Mouse (Mus musculus): ENCODE results near the gene Glis3. TPM values are rescaled to one million over a fixed set of nuclear protein-coding genes. Genes with fewer than 3 reads are reported as not detected.

Glis3 gene
- polyA plus RNA-seq, 1 experiment from 2014 or later = 1.4 TPM

DNA sequence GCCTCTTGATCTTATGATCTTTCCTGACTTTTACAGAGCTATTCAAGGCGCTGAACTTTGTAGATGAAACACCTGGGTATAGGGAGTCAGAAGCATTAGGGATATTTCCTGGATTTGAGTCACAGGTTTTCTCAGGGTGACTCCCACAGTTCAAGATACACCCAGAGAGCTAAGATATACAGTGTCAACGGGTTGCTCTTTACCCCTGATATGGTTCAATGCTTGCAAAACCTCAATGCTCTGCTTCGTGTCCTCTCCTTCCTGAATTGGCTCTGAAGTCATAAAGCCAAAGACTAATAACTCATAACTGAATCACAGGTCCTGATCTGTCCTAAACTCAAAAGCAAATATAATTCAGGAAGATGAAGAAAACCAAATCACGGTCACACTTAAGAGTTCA is 319.0 kb downstream of the Glis3 start:
- Histone ChIP-seq H3K9ac (no peak overlapping the region), H3K4me1 (no peaks in the 10 kb centered on the region), H3K27me3 (replicated peaks) (no peaks in the 10 kb centered on the region), H3K4me2 (replicated peaks) (no peak overlapping the region), H3K36me3 (no peaks in the 10 kb centered on the region), H3K27ac (no peak overlapping the region), H3K9me3 (no peaks in the 10 kb centered on the region), H3K4me3 (no peak overlapping the region)
- no peak for ATAC-seq (ENCODE audit: low FRiP score, low read depth)
- 87% methylated on average over 4 of the region's 4 CpGs for WGBS

DNA sequence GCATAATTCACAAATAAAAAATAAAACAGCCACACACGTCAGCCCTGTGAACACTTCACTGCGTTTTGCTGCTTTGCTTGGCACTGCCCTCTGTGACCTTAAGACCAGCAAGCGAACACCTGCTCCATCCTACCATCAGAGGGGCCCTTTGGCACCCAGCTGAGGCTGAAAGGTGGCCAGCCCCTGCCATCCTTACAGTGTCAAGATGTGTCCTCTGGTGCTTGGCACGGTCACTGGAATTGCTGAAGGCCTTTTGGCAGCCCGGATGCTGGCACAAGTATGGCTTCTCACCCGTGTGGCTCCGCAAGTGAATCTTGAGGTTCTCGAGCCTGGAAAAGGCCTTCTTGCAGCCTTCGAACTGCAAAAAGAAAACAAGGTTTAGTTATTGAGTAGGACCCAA is 322.3 kb downstream of the Glis3 start:
- H3K9ac ChIP-seq = no peak overlapping the region
- H3K4me2 ChIP-seq (replicated peaks) = no peak overlapping the region
- H3K27me3 ChIP-seq (replicated peaks) = no peaks in the 10 kb centered on the region
- H3K4me3 ChIP-seq = no peak overlapping the region
- H3K4me1 ChIP-seq = no peaks in the 10 kb centered on the region
- H3K9me3 ChIP-seq = no peaks in the 10 kb centered on the region
- no peak overlapping the region for H3K27ac ChIP-seq
- 86% methylated on average over 9 of the region's 9 CpGs for WGBS
- no peaks in the 10 kb centered on the region for H3K36me3 ChIP-seq
- ATAC-seq (ENCODE audit: low FRiP score, low read depth) = no peak

DNA sequence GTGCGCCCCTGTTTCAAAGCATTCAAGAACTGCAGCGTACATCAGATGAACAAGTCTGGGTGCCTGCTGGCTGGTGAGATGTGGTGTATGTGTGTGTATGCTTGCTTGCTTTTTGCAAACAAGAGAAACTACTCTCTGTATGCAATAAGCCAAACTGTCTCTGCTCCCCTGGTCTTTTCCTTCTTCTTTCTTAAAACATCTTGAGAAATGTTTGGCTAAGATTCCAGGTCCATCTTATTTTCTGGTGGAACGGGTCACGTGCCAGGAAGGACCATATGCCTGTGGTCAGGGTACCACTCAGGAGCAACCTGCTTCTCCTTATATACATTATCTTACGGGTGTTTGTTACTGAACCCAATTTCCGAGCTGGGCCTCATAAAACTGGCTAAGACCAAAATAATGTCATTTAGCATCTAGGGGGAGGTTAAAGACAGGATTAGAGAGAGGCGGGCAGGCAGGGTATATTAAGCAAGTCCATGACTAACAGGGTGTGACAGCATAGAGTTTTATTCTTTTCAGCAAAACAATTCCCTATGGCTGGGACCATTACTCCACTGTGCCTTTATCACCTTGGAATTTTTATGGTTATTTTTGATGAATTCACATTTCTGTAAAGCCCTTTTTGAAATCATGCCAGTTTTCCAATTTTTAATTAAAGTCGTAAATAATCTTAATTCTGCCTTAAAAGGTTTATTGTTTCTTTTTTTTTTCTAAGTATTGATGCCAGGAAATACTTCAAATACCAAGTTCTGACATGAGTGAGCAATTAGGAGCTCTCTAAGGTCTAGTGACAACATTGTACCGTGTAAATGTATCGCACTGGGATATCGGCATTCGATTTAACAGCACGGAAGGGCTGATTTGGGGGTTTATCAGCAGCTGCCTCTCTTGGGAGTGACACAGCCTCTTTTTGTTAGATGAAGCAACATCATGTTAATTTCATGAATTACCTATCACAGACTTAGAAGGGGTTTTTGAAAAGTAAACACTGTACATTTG is 328.5 kb downstream of the Glis3 start:
- Histone ChIP-seq H3K4me1 (no peaks in the 10 kb centered on the region; the same call in none of the 2 replicates), H3K36me3 (no peaks in the 10 kb centered on the region), H3K9ac (no peak overlapping the region), H3K4me3 (no peak overlapping the region), H3K27me3 (replicated peaks) (no peaks in the 10 kb centered on the region), H3K4me2 (replicated peaks) (no peak overlapping the region), H3K9me3 (no peaks in the 10 kb centered on the region), H3K27ac (no peak overlapping the region)
- ATAC-seq (ENCODE audit: low FRiP score, low read depth) = no peak
- 54% methylated on average over 13 of the region's 13 CpGs for WGBS

DNA sequence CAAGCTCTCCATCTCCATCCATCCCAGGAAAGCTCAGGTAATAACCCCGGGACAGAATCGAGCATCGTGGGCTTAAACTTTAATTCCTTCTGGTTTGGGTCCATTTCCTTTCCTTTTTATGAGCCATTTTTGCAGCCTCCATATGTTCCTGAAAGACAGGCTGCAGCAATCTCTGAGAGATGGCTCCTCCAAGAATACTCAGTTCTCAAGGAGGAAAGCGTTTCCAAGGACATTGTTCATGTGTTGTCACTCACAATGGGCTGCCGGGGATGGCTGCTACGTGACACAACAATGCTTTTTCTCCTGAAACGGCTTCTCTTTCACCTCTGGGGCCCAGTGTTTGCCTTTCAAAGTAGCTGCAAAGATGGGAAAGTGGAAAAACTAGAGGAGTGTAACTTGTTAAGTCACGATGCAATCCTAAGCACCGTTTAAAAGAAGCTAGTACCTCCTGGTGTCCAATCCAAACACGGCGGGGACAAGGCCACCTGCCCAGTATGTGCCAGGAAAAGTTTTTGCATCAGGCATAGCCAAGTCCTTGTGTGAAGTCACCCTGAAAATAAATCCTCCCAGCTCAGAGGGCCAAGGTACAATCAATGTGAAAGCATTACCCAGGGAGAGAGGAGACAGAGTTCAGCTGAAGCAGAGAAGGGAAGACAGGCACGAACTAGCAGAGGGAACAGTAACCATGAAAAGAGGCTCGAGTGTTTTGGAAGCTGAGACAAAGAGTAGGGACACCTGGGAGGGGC is 332.6 kb downstream of the Glis3 start:
- Histone ChIP-seq H3K4me2 (replicated peaks) (no peak overlapping the region), H3K9me3 (no peaks in the 10 kb centered on the region), H3K27ac (no peak overlapping the region), H3K27me3 (replicated peaks) (no peaks in the 10 kb centered on the region), H3K4me1 (no peaks in the 10 kb centered on the region; the same call in none of the 2 replicates), H3K9ac (no peak overlapping the region), H3K36me3 (no peaks in the 10 kb centered on the region), H3K4me3 (no peak overlapping the region)
- WGBS = 44% methylated on average over 13 of the region's 13 CpGs
- no peak for ATAC-seq (ENCODE audit: low FRiP score, low read depth)

DNA sequence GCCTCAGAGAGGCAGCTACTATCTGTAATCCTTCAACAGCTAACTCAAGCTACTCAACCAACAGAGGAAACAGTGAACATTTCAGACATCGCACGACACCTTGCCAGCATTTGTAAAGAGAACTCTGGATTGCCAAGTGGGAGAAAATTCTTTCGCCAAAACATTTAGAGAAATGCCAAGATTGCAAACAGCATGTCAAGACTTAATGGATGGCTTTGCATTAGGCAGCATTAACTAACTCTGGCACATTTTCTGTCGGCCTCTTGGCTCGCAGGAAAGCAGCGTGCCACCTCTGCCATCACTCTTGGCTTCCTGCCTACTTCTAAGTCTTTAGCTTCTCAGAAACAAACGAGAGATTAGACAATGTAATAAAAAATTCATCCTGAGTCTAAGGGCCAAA is 336.2 kb downstream of the Glis3 start:
- Histone ChIP-seq H3K9ac (no peak overlapping the region), H3K36me3 (no peaks in the 10 kb centered on the region), H3K27ac (no peak overlapping the region), H3K4me2 (replicated peaks) (no peak overlapping the region), H3K4me3 (no peak overlapping the region), H3K27me3 (replicated peaks) (no peaks in the 10 kb centered on the region), H3K9me3 (no peaks in the 10 kb centered on the region), H3K4me1 (no peaks in the 10 kb centered on the region; the same call in none of the 2 replicates)
- WGBS = 89% methylated on average over 7 of the region's 7 CpGs
- no peak for ATAC-seq (ENCODE audit: low FRiP score, low read depth)

DNA sequence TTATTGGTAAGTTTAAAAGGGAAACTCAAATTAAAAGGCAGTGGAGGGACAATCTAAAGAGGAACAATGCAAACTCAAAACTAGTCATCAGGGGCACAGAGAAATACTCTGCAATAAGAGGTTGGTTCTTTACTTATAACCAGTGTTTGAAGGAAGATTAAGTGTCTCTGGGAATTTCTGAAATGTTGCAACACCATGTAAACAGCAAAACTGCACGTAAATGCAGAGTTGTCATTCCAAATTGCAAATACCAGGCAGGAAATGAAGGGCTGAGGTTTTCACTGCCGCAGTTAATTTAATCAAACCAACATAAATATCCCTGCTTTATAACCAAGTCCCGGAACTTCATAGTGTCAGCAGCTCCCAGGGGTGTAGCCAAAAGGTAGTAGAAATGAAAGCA is 342.3 kb downstream of the Glis3 start:
- Histone ChIP-seq H3K4me3 (no peak overlapping the region), H3K4me1 (0 out of 2 replicates have a peak, but pooled peaks cover 7% of the 10 kb centered on the region), H3K27me3 (replicated peaks) (no peaks in the 10 kb centered on the region), H3K27ac (no peak overlapping the region), H3K4me2 (replicated peaks) (no peak overlapping the region), H3K36me3 (no peaks in the 10 kb centered on the region), H3K9me3 (no peaks in the 10 kb centered on the region), H3K9ac (no peak overlapping the region)
- 44% methylated on average over 3 of the region's 3 CpGs for WGBS
- no peak for ATAC-seq (ENCODE audit: low FRiP score, low read depth)

DNA sequence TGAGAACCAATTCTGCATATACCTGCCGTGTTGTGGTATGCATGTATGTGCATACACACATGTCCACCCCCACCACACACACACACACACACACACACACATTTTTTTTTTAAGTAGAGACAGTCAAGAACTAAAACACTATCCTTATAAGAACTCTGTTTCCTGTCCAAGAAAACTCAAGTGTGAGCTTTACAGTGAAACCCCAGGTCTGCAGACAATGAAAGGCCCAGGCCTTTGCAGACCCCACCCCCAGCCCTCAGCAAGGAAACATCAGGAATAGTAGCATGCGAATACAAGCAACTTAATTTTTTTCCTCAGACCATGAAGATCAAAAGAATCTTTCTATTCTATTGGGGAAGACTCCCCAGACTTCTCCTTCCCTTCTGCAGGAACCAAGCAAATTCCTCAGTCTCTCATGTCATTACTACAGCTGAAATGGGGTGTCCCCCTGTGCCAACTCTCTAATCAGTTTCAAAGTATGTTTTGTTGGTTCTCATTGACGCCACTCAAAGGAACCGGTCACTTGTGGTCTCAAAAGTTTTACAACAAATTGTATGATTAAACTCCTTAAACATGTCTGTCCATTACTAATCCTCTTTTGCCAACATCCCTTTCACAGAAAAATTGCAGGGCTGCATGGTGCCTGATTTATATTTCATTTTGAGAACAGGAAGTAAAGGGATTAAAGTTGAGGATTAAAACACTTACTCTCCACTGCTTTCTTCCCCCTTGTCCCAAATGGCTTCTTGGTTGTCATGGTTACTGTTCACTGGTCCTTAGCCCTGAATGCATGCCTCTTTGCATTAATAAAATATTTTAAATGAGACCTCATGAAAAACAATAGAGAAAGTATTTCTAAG is 343.0 kb downstream of the Glis3 start:
- Histone ChIP-seq H3K27ac (no peak overlapping the region), H3K9me3 (no peaks in the 10 kb centered on the region), H3K9ac (no peak overlapping the region), H3K4me3 (no peak overlapping the region), H3K4me2 (replicated peaks) (no peak overlapping the region), H3K27me3 (replicated peaks) (no peaks in the 10 kb centered on the region), H3K4me1 (0 out of 2 replicates have a peak, but pooled peaks cover 7% of the 10 kb centered on the region), H3K36me3 (no peaks in the 10 kb centered on the region)
- WGBS = 44% methylated on average over 4 of the region's 4 CpGs
- ATAC-seq (ENCODE audit: low FRiP score, low read depth) = no peak

DNA sequence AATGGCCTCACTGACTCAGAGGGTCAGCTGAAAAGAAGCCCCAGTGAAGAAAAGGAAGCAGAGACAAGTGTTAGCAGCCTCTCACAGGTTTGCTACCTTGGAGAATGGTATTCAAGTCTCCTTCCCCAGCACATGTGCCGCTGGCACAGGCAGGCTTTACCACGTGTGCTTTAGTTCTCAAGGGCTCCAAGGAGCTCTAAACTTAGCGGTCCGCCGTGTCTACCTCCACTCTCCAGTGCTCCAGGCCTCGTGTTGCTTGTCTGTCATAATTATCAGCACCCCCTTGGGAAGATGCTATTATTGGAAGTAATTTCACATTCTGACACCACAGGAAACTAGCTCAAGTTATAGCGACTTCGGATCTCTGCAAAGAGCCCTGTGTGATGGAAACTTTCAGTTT is 344.0 kb downstream of the Glis3 start:
- Histone ChIP-seq H3K4me3 (no peak overlapping the region), H3K27me3 (replicated peaks) (no peaks in the 10 kb centered on the region), H3K9ac (no peak overlapping the region), H3K27ac (no peak overlapping the region), H3K9me3 (no peaks in the 10 kb centered on the region), H3K4me2 (replicated peaks) (no peak overlapping the region), H3K36me3 (no peaks in the 10 kb centered on the region), H3K4me1 (0 out of 2 replicates have a peak, but pooled peaks cover 7% of the 10 kb centered on the region)
- no peak for ATAC-seq (ENCODE audit: low FRiP score, low read depth)
- WGBS = 67% methylated on average over 8 of the region's 8 CpGs

DNA sequence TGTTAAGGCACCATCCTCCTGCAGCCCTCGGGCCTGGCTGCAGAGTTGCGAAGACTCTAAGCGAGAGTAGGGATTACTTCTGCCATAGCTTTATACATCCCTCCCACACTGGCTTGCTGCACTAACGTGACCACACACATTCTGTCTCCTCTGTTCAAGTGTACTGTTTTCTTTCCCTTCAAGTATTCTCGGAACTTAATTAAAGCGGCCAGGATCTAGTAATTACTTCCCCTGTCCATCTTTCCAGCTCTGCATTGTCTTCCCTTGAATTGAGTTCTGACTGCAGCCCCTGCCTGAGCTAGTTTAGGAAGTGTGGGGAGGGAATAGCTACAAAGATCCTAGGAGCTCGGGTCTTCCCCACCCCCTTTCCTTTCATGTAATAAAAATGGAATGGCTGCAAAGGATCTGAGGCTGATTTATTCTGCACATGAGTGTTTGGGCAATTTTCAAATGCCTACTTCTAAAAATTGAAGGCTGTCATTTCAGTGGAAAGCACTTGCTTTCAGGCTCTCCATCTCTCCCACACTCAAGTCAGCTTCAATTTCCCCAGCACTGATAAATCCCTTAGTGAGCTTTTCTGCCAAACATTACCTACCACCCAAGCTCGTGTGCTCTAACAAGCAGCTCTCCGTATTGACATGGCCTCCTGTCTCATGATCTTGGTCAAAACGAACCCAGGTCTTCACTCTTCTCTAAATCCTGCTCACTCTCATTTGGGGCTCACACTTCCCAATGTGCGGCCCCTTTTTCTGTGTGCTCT is 346.7 kb downstream of the Glis3 start:
- Histone ChIP-seq H3K9ac (no peak overlapping the region), H3K4me3 (no peak overlapping the region), H3K4me1 (0 out of 2 replicates have a peak, but pooled peaks cover 7% of the 10 kb centered on the region), H3K4me2 (replicated peaks) (no peak overlapping the region), H3K9me3 (no peaks in the 10 kb centered on the region), H3K36me3 (no peaks in the 10 kb centered on the region), H3K27ac (no peak overlapping the region), H3K27me3 (replicated peaks) (no peaks in the 10 kb centered on the region)
- WGBS = 50% methylated on average over 11 of the region's 11 CpGs
- ATAC-seq (ENCODE audit: low FRiP score, low read depth) = no peak

DNA sequence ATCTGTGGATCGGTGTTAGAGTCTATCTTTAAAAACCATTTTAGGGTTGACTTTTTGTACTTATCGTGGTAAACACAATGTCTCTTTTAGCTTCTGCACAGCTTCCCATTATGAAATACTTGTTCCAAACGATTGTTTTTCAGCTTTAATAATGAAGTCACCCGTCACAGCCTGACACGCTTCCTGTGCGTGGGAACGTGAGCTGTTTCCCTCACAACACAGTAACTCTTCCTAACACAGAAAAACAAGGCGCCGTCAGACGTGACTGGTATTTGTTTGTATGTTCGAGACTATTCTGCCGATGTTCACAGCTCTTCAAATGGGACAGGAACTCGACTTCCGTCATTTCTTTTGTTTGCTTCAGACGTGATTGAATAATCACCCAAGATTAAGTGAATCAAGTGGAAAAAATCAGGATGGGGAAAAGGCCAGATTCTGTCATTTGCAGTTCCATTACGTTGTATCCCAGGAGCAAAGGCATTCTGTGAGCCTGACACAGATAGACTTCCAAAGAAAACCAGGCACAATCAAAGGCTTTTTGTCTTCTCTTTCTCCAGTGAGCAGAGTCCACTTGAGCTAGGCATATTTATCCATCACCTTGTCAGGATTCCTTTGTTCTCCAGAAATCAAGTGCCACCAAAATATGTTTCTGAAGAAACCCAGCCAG is 351.3 kb downstream of the Glis3 start:
- Histone ChIP-seq H3K4me1 (no peaks in the 10 kb centered on the region), H3K27ac (no peak overlapping the region), H3K36me3 (no peaks in the 10 kb centered on the region), H3K4me2 (replicated peaks) (no peak overlapping the region), H3K9ac (no peak overlapping the region), H3K9me3 (no peaks in the 10 kb centered on the region), H3K27me3 (replicated peaks) (no peaks in the 10 kb centered on the region), H3K4me3 (no peak overlapping the region)
- ATAC-seq (ENCODE audit: low FRiP score, low read depth) = no peak
- WGBS = 38% methylated on average over 16 of the region's 16 CpGs

DNA sequence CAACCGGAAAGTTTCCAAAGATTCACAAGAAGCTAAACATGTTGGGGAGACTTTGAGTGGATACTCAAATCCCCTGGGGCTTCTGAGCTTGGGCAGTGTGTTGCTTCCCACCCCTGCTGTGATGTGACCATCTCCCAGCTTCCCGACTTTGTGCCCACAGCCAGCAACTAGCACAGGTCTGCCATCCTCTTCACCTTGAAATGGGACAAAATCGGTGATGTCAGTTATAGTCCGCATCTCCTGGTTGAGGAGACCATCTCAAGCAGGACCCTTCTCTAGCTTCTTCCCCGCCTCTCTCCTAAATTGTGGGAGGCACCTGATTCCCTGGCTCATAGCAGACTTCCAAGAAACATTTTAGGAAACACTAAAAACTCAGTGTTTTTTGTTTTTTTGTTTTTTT is 352.3 kb downstream of the Glis3 start:
- Histone ChIP-seq H3K36me3 (no peaks in the 10 kb centered on the region), H3K4me2 (replicated peaks) (no peak overlapping the region), H3K27ac (no peak overlapping the region), H3K9me3 (no peaks in the 10 kb centered on the region), H3K4me3 (no peak overlapping the region), H3K27me3 (replicated peaks) (no peaks in the 10 kb centered on the region), H3K4me1 (no peaks in the 10 kb centered on the region), H3K9ac (no peak overlapping the region)
- ATAC-seq (ENCODE audit: low FRiP score, low read depth) = no peak
- 93% methylated on average over 5 of the region's 5 CpGs for WGBS

All from neural tube, embryonic 12.5 days (tissue).